Mouse (Mus musculus) cerebellum, adult 2 months (tissue): ENCODE results near the gene Mrps21.

ENCODE experiments used
- CTCF ChIP-seq: fragments of 200-500 bp; IDR thresholded peaks from 2 replicates; pipeline ENCODE4 v1.5.1; 2011; ENCODE audit warnings: low read depth, mild to moderate bottlenecking, control low read depth, low read length, moderate library complexity, borderline replicate concordance; ENCODE audit not compliant: insufficient read depth
- POLR2A ChIP-seq: fragments of 200-500 bp; IDR thresholded peaks from 2 replicates; pipeline ENCODE4 v1.6.1; 2011; ENCODE audit warnings: low read length, control low read depth, borderline replicate concordance; ENCODE audit not compliant: insufficient read depth

GRCm38 (mm10) chr3:95863578-95863977 lies 7.7 kb downstream of the Mrps21 start:
- TF ChIP-seq CTCF (no peak), POLR2A (no peak)
